Mouse (Mus musculus): ENCODE data around the gene Arhgap21. TPM values are rescaled to one million over a fixed set of nuclear protein-coding genes. Genes with fewer than 3 reads are reported as not detected.

Gene Arhgap21
- polyA plus RNA-seq, 1 experiment from 2014 or later, result 19.2 TPM

- no peak overlapping the region for H3K27ac ChIP-seq (ENCODE audit: low read length)
- H3K27me3 ChIP-seq (ENCODE audit: control insufficient read depth, insufficient read depth, low read length), result no peaks in the 10 kb centered on the region
- no peaks in the 10 kb centered on the region for H3K4me1 ChIP-seq (ENCODE audit: control insufficient read depth, insufficient read depth, low read length)
- H3K4me3 ChIP-seq (ENCODE audit: low read depth, low read length), result no peak overlapping the region
- H3K4me2 ChIP-seq (replicated peaks; ENCODE audit: low read depth, low read length), result no peak overlapping the region
- no peaks in the 10 kb centered on the region for H3K36me3 ChIP-seq (ENCODE audit: control insufficient read depth, insufficient read depth, low read length)
- no peak for ATAC-seq (ENCODE audit: insufficient number of reproducible peaks, insufficient read depth, low FRiP score, low read depth)
- no peaks in the 10 kb centered on the region for H3K9me3 ChIP-seq (ENCODE audit: control insufficient read depth, low read depth, low read length)
- H3K9ac ChIP-seq (replicated peaks; ENCODE audit: low read depth, low read length), result no peak overlapping the region
- 98% methylated on average over 2 of the region's 2 CpGs for WGBS
These were observed 22.8 kb upstream of the Arhgap21 start for GRCm38 (mm10) chr2:20991508-20991907.

- H3K4me1 ChIP-seq (ENCODE audit: control insufficient read depth, insufficient read depth, low read length), result no peaks in the 10 kb centered on the region
- no peaks in the 10 kb centered on the region for H3K27me3 ChIP-seq (ENCODE audit: control insufficient read depth, insufficient read depth, low read length)
- H3K36me3 ChIP-seq (ENCODE audit: control insufficient read depth, insufficient read depth, low read length), result no peaks in the 10 kb centered on the region
- 35% methylated on average over 2 of the region's 2 CpGs for WGBS
- no peak overlapping the region for H3K4me3 ChIP-seq (ENCODE audit: low read depth, low read length)
- H3K4me2 ChIP-seq (replicated peaks; ENCODE audit: low read depth, low read length), result no peak overlapping the region
- no peaks in the 10 kb centered on the region for H3K9me3 ChIP-seq (ENCODE audit: control insufficient read depth, low read depth, low read length)
- H3K27ac ChIP-seq (ENCODE audit: low read length), result no peak overlapping the region
- H3K9ac ChIP-seq (replicated peaks; ENCODE audit: low read depth, low read length), result no peak overlapping the region
- no peak for ATAC-seq (ENCODE audit: insufficient number of reproducible peaks, insufficient read depth, low FRiP score, low read depth)
These were observed 22.2 kb upstream of the Arhgap21 start for GRCm38 (mm10) chr2:20990907-20991306.

- no peak overlapping the region for H3K9ac ChIP-seq (replicated peaks; ENCODE audit: low read depth, low read length)
- H3K4me3 ChIP-seq (ENCODE audit: low read depth, low read length), result no peak overlapping the region
- no peak for ATAC-seq (ENCODE audit: insufficient number of reproducible peaks, insufficient read depth, low FRiP score, low read depth)
- H3K9me3 ChIP-seq (ENCODE audit: control insufficient read depth, low read depth, low read length), result no peaks in the 10 kb centered on the region
- no peak overlapping the region for H3K4me2 ChIP-seq (replicated peaks; ENCODE audit: low read depth, low read length)
- no peak overlapping the region for H3K27ac ChIP-seq (ENCODE audit: low read length)
- no peaks in the 10 kb centered on the region for H3K36me3 ChIP-seq (ENCODE audit: control insufficient read depth, insufficient read depth, low read length)
- WGBS, result 55% methylated on average over 3 of the region's 3 CpGs
- H3K4me1 ChIP-seq (ENCODE audit: control insufficient read depth, insufficient read depth, low read length), result no peaks in the 10 kb centered on the region
- H3K27me3 ChIP-seq (ENCODE audit: control insufficient read depth, insufficient read depth, low read length), result no peaks in the 10 kb centered on the region
These were observed 21.4 kb upstream of the Arhgap21 start for GRCm38 (mm10) chr2:20990056-20990455.

GRCm38 (mm10) chr2:20987822-20988221 is 19.1 kb upstream of the Arhgap21 start:
- no peaks in the 10 kb centered on the region for H3K9me3 ChIP-seq (ENCODE audit: control insufficient read depth, low read depth, low read length)
- no peak for ATAC-seq (ENCODE audit: insufficient number of reproducible peaks, insufficient read depth, low FRiP score, low read depth)
- no peak overlapping the region for H3K27ac ChIP-seq (ENCODE audit: low read length)
- H3K27me3 ChIP-seq (ENCODE audit: control insufficient read depth, insufficient read depth, low read length), result no peaks in the 10 kb centered on the region
- H3K4me3 ChIP-seq (ENCODE audit: low read depth, low read length), result no peak overlapping the region
- WGBS, result 70% methylated on average over 3 of the region's 3 CpGs
- no peaks in the 10 kb centered on the region for H3K4me1 ChIP-seq (ENCODE audit: control insufficient read depth, insufficient read depth, low read length)
- no peak overlapping the region for H3K9ac ChIP-seq (replicated peaks; ENCODE audit: low read depth, low read length)
- no peaks in the 10 kb centered on the region for H3K36me3 ChIP-seq (ENCODE audit: control insufficient read depth, insufficient read depth, low read length)
- H3K4me2 ChIP-seq (replicated peaks; ENCODE audit: low read depth, low read length), result no peak overlapping the region

- Histone ChIP-seq H3K27ac (ENCODE audit: low read length) (no peak overlapping the region), H3K4me2 (replicated peaks; ENCODE audit: low read depth, low read length) (no peak overlapping the region), H3K4me1 (ENCODE audit: control insufficient read depth, insufficient read depth, low read length) (no peaks in the 10 kb centered on the region), H3K27me3 (ENCODE audit: control insufficient read depth, insufficient read depth, low read length) (no peaks in the 10 kb centered on the region), H3K9ac (replicated peaks; ENCODE audit: low read depth, low read length) (no peak overlapping the region), H3K4me3 (ENCODE audit: low read depth, low read length) (no peak overlapping the region), H3K36me3 (ENCODE audit: control insufficient read depth, insufficient read depth, low read length) (no peaks in the 10 kb centered on the region), H3K9me3 (ENCODE audit: control insufficient read depth, low read depth, low read length) (no peaks in the 10 kb centered on the region)
- 74% methylated on average over 8 of the region's 8 CpGs for WGBS
- no peak for ATAC-seq (ENCODE audit: insufficient number of reproducible peaks, insufficient read depth, low FRiP score, low read depth)
These were observed 10.0 kb upstream of the Arhgap21 start for GRCm38 (mm10) chr2:20978726-20979125.

- Histone ChIP-seq H3K4me3 (ENCODE audit: low read depth, low read length) (no peak overlapping the region), H3K27me3 (ENCODE audit: control insufficient read depth, insufficient read depth, low read length) (no peaks in the 10 kb centered on the region), H3K4me1 (ENCODE audit: control insufficient read depth, insufficient read depth, low read length) (no peaks in the 10 kb centered on the region), H3K36me3 (ENCODE audit: control insufficient read depth, insufficient read depth, low read length) (no peaks in the 10 kb centered on the region), H3K9ac (replicated peaks; ENCODE audit: low read depth, low read length) (no peak overlapping the region), H3K4me2 (replicated peaks; ENCODE audit: low read depth, low read length) (no peak overlapping the region), H3K9me3 (ENCODE audit: control insufficient read depth, low read depth, low read length) (no peaks in the 10 kb centered on the region), H3K27ac (ENCODE audit: low read length) (no peak overlapping the region)
- no peak for ATAC-seq (ENCODE audit: insufficient number of reproducible peaks, insufficient read depth, low FRiP score, low read depth)
These were observed 8.4 kb upstream of the Arhgap21 start for GRCm38 (mm10) chr2:20977051-20977450.

- no peak overlapping the region for H3K4me3 ChIP-seq (ENCODE audit: low read depth, low read length)
- H3K36me3 ChIP-seq (ENCODE audit: control insufficient read depth, insufficient read depth, low read length), result no peaks in the 10 kb centered on the region
- H3K9ac ChIP-seq (replicated peaks; ENCODE audit: low read depth, low read length), result no peak overlapping the region
- H3K27ac ChIP-seq (ENCODE audit: low read length), result no peak overlapping the region
- H3K27me3 ChIP-seq (ENCODE audit: control insufficient read depth, insufficient read depth, low read length), result no peaks in the 10 kb centered on the region
- H3K4me2 ChIP-seq (replicated peaks; ENCODE audit: low read depth, low read length), result no peak overlapping the region
- H3K9me3 ChIP-seq (ENCODE audit: control insufficient read depth, low read depth, low read length), result no peaks in the 10 kb centered on the region
- WGBS, result 79% methylated on average over 3 of the region's 3 CpGs
- H3K4me1 ChIP-seq (ENCODE audit: control insufficient read depth, insufficient read depth, low read length), result no peaks in the 10 kb centered on the region
- ATAC-seq (ENCODE audit: insufficient number of reproducible peaks, insufficient read depth, low FRiP score, low read depth), result no peak
These were observed 4.8 kb upstream of the Arhgap21 start for GRCm38 (mm10) chr2:20973513-20973912.

GRCm38 (mm10) chr2:20972180-20972579 is 3.5 kb upstream of the Arhgap21 start:
- no peaks in the 10 kb centered on the region for H3K9me3 ChIP-seq (ENCODE audit: control insufficient read depth, low read depth, low read length)
- no peak overlapping the region for H3K4me3 ChIP-seq (ENCODE audit: low read depth, low read length)
- no peak for ATAC-seq (ENCODE audit: insufficient number of reproducible peaks, insufficient read depth, low FRiP score, low read depth)
- H3K4me1 ChIP-seq (ENCODE audit: control insufficient read depth, insufficient read depth, low read length), result peaks cover under 1% of the 10 kb centered on the region; the same call in 1 of the 2 replicates
- H3K9ac ChIP-seq (replicated peaks; ENCODE audit: low read depth, low read length), result no peak overlapping the region
- 54% methylated on average over 1 of the region's 1 CpGs for WGBS
- H3K27ac ChIP-seq (ENCODE audit: low read length), result no peak overlapping the region
- H3K27me3 ChIP-seq (ENCODE audit: control insufficient read depth, insufficient read depth, low read length), result no peaks in the 10 kb centered on the region
- no peak overlapping the region for H3K4me2 ChIP-seq (replicated peaks; ENCODE audit: low read depth, low read length)
- no peaks in the 10 kb centered on the region for H3K36me3 ChIP-seq (ENCODE audit: control insufficient read depth, insufficient read depth, low read length)

- H3K27ac ChIP-seq (ENCODE audit: low read length), result no peak overlapping the region
These were observed 2.9 kb upstream of the Arhgap21 start for GRCm38 (mm10) chr2:20971628-20972027.

More at GRCm38 (mm10) chr2:20971628-20972027, 2.9 kb upstream of the Arhgap21 start:
- Histone ChIP-seq H3K9me3 (ENCODE audit: control insufficient read depth, low read depth, low read length) (no peaks in the 10 kb centered on the region), H3K9ac (replicated peaks; ENCODE audit: low read depth, low read length) (no peak overlapping the region), H3K4me1 (ENCODE audit: control insufficient read depth, insufficient read depth, low read length) (peaks cover 6% of the 10 kb centered on the region; the same call in 1 of the 2 replicates), H3K4me2 (replicated peaks; ENCODE audit: low read depth, low read length) (no peak overlapping the region), H3K27me3 (ENCODE audit: control insufficient read depth, insufficient read depth, low read length) (no peaks in the 10 kb centered on the region), H3K36me3 (ENCODE audit: control insufficient read depth, insufficient read depth, low read length) (no peaks in the 10 kb centered on the region), H3K4me3 (ENCODE audit: low read depth, low read length) (no peak overlapping the region)
- no peak for ATAC-seq (ENCODE audit: insufficient number of reproducible peaks, insufficient read depth, low FRiP score, low read depth)

Data from stomach, embryonic 14.5 days (tissue).